Mouse (Mus musculus): ENCODE results near the gene Adgrg6.

Adgrg6 gene

DNA sequence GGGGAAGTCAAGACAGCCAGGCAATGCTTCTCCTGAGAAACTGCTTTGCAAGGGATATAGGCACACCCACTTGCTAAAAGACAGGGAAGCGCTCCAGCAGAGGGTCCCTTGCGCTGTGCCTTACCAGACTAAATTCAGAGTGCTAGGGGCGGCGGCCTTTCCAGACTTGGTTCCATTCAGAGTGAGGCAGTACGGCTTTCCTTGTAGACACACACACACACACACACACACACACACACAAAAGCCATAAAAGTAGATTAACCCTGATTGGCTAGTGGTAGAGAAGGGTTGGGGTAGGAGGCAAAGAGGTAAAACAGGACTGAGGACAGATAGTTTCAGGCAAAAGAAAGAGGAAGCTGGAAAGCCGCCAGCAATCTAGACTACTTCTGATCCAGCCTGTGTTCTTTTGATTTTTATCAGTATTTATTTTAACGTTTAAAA is 672 bp upstream of the Adgrg6 start:
- Histone ChIP-seq H3K4me1 (replicated peaks; ENCODE audit: low read depth, low read length) (peaks cover 10% of the 10 kb centered on the region), H3K36me3 (ENCODE audit: insufficient read depth, low read length) (no peaks in the 10 kb centered on the region), H3K4me3 (replicated peaks; ENCODE audit: low read length) (no peak overlapping the region), H3K9me3 (ENCODE audit: low read length) (no peaks in the 10 kb centered on the region), H3K27me3 (ENCODE audit: insufficient read depth, low read length) (peaks cover 32% of the 10 kb centered on the region)
- TF ChIP-seq NANOG (IDR thresholded peaks at IDR 0.05; ENCODE audit: borderline replicate concordance, low read length): no peak
- TF ChIP-seq POU5F1 (IDR thresholded peaks at IDR 0.05; ENCODE audit: borderline replicate concordance, low read length): no peak
- TF ChIP-seq CTCF (conservative IDR thresholded peaks at IDR 0.05; ENCODE audit: low read length): no peak

DNA sequence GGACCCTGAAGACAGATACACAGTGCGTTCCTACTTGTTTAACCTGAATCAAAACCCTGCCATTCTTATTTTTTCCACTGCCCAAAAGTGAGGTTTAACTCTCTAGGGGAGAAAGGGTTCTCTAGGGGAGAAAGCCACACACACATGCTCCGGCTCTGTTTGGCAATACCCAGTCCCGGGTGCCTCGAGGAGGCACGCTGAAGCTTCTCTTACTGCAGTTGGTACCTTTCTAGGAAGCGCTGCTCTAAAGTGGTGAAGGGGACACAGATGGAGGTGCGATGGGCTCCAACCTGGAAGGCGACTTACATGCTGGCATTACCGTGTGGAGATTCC is 885 bp downstream of the Adgrg6 start:
- H3K4me1 ChIP-seq (replicated peaks; ENCODE audit: low read depth, low read length): peaks cover 10% of the 10 kb centered on the region
- no peaks in the 10 kb centered on the region for H3K9me3 ChIP-seq (ENCODE audit: low read length)
- no peak for TF ChIP-seq CTCF (conservative IDR thresholded peaks at IDR 0.05; ENCODE audit: low read length)
- TF ChIP-seq NANOG (IDR thresholded peaks at IDR 0.05; ENCODE audit: borderline replicate concordance, low read length): no peak
- no peak for TF ChIP-seq POU5F1 (IDR thresholded peaks at IDR 0.05; ENCODE audit: borderline replicate concordance, low read length)
- H3K27me3 ChIP-seq (ENCODE audit: insufficient read depth, low read length): peaks cover 32% of the 10 kb centered on the region
- H3K4me3 ChIP-seq (replicated peaks; ENCODE audit: low read length): peak overlapping the region; percentile 83
- no peaks in the 10 kb centered on the region for H3K36me3 ChIP-seq (ENCODE audit: insufficient read depth, low read length)

DNA sequence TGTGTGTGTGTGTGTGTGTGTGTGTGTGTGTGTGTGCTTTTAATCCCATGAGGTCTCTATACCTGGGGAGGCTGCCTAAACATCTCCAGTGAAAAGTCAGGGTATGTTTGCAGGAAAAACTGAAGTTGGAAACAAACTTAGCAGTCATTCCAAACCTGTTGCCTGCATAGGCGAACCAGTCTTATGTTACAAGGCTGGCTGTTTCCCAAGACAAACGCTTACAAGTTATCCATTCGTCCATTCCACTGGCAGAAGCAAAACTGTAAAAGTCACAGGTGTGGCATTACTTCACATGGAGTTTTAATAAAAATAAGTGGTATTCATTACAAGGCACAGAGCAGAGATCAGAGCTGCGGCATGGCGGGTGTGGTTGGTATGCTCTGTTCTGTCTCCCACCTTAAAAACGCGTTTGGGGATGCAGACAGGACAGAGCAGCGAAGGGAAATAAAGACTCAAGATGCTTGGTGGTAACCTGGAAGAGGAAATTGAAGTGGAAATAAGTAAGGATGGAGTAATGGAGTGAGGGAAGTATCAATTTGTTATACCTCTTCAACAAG is 1.9 kb downstream of the Adgrg6 start:
- no peak overlapping the region for H3K4me3 ChIP-seq (replicated peaks; ENCODE audit: low read length)
- no peaks in the 10 kb centered on the region for H3K9me3 ChIP-seq (ENCODE audit: low read length)
- TF ChIP-seq NANOG (IDR thresholded peaks at IDR 0.05; ENCODE audit: borderline replicate concordance, low read length) (no peak), POU5F1 (IDR thresholded peaks at IDR 0.05; ENCODE audit: borderline replicate concordance, low read length) (no peak), CTCF (conservative IDR thresholded peaks at IDR 0.05; ENCODE audit: low read length) (no peak)
- peaks cover 32% of the 10 kb centered on the region for H3K27me3 ChIP-seq (ENCODE audit: insufficient read depth, low read length)
- H3K36me3 ChIP-seq (ENCODE audit: insufficient read depth, low read length): no peaks in the 10 kb centered on the region
- peaks cover 10% of the 10 kb centered on the region for H3K4me1 ChIP-seq (replicated peaks; ENCODE audit: low read depth, low read length)

DNA sequence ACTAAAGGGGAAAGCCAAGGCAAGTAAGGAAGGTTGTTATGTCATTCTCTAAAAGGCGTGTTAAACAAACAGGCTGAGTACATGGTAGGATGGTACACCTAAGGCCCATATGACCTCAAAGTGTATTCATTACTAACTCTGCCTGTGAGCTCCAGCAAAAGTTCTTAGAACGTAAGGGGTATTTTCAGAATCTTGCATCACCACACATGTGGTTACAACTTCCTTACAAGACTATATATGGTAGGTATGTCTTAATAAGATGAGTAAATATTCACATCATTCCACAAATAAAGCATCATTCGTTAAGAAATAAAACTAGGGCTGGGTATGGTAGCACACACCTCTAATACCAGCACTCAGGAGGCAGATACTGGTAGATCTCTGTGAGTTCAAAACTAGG is 8.4 kb downstream of the Adgrg6 start:
- H3K9me3 ChIP-seq (ENCODE audit: low read length): no peaks in the 10 kb centered on the region
- H3K4me1 ChIP-seq (replicated peaks; ENCODE audit: low read depth, low read length): no peaks in the 10 kb centered on the region
- no peaks in the 10 kb centered on the region for H3K36me3 ChIP-seq (ENCODE audit: insufficient read depth, low read length)
- no peak for TF ChIP-seq CTCF (conservative IDR thresholded peaks at IDR 0.05; ENCODE audit: low read length)
- no peak for TF ChIP-seq POU5F1 (IDR thresholded peaks at IDR 0.05; ENCODE audit: borderline replicate concordance, low read length)
- TF ChIP-seq NANOG (IDR thresholded peaks at IDR 0.05; ENCODE audit: borderline replicate concordance, low read length): no peak
- H3K27me3 ChIP-seq (ENCODE audit: insufficient read depth, low read length): no peaks in the 10 kb centered on the region
- no peak overlapping the region for H3K4me3 ChIP-seq (replicated peaks; ENCODE audit: low read length)

DNA sequence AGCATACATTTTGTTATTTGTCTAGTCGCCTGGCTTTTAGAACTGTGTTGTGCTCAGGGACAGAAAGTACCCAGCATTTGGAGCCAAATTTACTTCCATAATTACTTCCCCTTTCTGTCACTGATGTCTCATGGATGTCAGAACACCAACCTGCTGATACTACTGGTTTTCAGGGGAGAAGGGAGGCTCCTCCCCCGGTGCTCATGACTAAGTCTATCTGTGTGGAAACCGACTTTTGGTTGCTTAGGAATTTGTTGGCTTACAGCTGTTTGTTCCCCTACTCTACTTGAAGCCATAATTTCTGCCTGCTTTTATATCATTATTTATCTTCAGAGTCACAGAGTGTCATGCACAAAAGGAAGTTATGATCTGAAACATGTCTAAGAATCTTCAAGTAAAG is 14.4 kb downstream of the Adgrg6 start:
- no peak for TF ChIP-seq CTCF (conservative IDR thresholded peaks at IDR 0.05; ENCODE audit: low read length)
- no peak for TF ChIP-seq NANOG (IDR thresholded peaks at IDR 0.05; ENCODE audit: borderline replicate concordance, low read length)
- TF ChIP-seq POU5F1 (IDR thresholded peaks at IDR 0.05; ENCODE audit: borderline replicate concordance, low read length): no peak
- no peaks in the 10 kb centered on the region for H3K4me1 ChIP-seq (replicated peaks; ENCODE audit: low read depth, low read length)
- no peaks in the 10 kb centered on the region for H3K9me3 ChIP-seq (ENCODE audit: low read length)
- H3K4me3 ChIP-seq (replicated peaks; ENCODE audit: low read length): no peak overlapping the region
- H3K27me3 ChIP-seq (ENCODE audit: insufficient read depth, low read length): no peaks in the 10 kb centered on the region
- no peaks in the 10 kb centered on the region for H3K36me3 ChIP-seq (ENCODE audit: insufficient read depth, low read length)

DNA sequence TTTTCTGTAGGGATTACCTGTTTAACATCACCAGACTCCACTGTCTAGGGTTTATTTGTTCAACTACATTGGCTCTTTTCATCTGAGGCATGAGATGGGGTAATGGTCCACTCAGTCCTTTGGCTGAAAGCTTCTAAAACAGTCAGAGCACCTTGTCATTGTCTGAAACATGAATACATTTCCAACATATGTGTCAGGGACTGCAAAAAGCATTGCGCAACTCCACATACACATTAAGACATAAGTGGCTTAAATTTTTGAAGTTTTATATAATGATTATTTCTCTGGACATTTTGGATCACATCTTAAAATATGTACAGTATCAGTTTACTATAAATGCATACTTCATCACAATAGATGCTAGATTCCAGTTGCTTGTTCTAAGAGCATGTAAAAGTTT is 14.8 kb downstream of the Adgrg6 start:
- Histone ChIP-seq H3K9me3 (ENCODE audit: low read length) (no peaks in the 10 kb centered on the region), H3K27me3 (ENCODE audit: insufficient read depth, low read length) (no peaks in the 10 kb centered on the region), H3K36me3 (ENCODE audit: insufficient read depth, low read length) (no peaks in the 10 kb centered on the region), H3K4me3 (replicated peaks; ENCODE audit: low read length) (no peak overlapping the region), H3K4me1 (replicated peaks; ENCODE audit: low read depth, low read length) (no peaks in the 10 kb centered on the region)
- TF ChIP-seq NANOG (IDR thresholded peaks at IDR 0.05; ENCODE audit: borderline replicate concordance, low read length): no peak
- TF ChIP-seq CTCF (conservative IDR thresholded peaks at IDR 0.05; ENCODE audit: low read length): no peak
- no peak for TF ChIP-seq POU5F1 (IDR thresholded peaks at IDR 0.05; ENCODE audit: borderline replicate concordance, low read length)

DNA sequence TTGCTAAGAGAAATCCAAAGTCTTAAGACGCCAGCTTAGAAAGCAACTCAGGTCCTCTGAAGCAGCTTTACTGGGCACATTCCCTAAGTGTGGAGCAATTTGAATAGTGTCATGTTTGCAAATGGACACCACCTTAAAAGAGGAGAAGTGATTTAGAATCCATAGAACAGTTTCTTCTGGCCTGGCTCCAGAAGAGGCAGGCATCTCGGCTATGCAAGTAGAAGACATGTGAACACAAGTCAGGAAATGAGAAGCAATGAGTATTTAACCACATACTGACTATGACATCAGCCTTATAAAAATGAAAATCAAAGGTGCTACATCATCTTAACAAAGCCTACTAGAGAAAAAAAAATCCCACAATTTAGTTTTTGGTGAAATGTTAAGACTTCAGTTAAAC is 17.7 kb downstream of the Adgrg6 start:
- Histone ChIP-seq H3K9me3 (ENCODE audit: low read length) (no peaks in the 10 kb centered on the region), H3K27me3 (ENCODE audit: insufficient read depth, low read length) (no peaks in the 10 kb centered on the region), H3K36me3 (ENCODE audit: insufficient read depth, low read length) (no peaks in the 10 kb centered on the region), H3K4me3 (replicated peaks; ENCODE audit: low read length) (no peak overlapping the region), H3K4me1 (replicated peaks; ENCODE audit: low read depth, low read length) (no peaks in the 10 kb centered on the region)
- no peak for TF ChIP-seq NANOG (IDR thresholded peaks at IDR 0.05; ENCODE audit: borderline replicate concordance, low read length)
- no peak for TF ChIP-seq POU5F1 (IDR thresholded peaks at IDR 0.05; ENCODE audit: borderline replicate concordance, low read length)
- TF ChIP-seq CTCF (conservative IDR thresholded peaks at IDR 0.05; ENCODE audit: low read length): no peak

DNA sequence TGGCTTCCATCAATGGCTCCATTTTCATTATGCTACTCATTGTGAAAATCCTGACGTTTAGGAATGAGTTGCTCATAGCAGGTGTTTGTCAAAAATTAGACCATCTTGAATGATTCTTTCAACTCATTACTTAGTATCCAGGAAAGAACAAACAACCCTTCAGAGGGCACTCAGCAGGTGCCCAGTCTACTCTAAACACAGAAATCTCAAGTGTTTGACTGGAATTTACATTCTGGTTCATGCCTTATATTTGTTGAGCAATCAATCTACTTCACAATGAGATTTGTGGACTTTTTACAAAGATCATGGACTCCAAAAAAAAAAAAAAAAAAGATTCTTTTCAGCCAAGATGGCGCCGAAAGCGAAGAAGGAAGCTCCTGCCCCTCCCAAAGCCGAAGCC is 22.7 kb downstream of the Adgrg6 start:
- H3K9me3 ChIP-seq (ENCODE audit: low read length): no peaks in the 10 kb centered on the region
- H3K4me3 ChIP-seq (replicated peaks; ENCODE audit: low read length): no peak overlapping the region
- H3K4me1 ChIP-seq (replicated peaks; ENCODE audit: low read depth, low read length): no peaks in the 10 kb centered on the region
- TF ChIP-seq CTCF (conservative IDR thresholded peaks at IDR 0.05; ENCODE audit: low read length) (no peak), POU5F1 (IDR thresholded peaks at IDR 0.05; ENCODE audit: borderline replicate concordance, low read length) (no peak), NANOG (IDR thresholded peaks at IDR 0.05; ENCODE audit: borderline replicate concordance, low read length) (no peak)
- H3K27me3 ChIP-seq (ENCODE audit: insufficient read depth, low read length): no peaks in the 10 kb centered on the region
- H3K36me3 ChIP-seq (ENCODE audit: insufficient read depth, low read length): no peaks in the 10 kb centered on the region
